Mouse (Mus musculus) heart, embryonic 10.5 days (tissue): ENCODE measurements around the gene Fgf14. TPM values are rescaled to one million over a fixed set of nuclear protein-coding genes. Genes with fewer than 3 reads are reported as not detected.
"Not testable (repeated sequence)": the region's sequence is repeated elsewhere in the genome, so short reads cannot be mapped to it uniquely, and the experiment has no call there.

Experiments used
- DNase-seq: peaks from one replicate; pipeline ENCODE4 v3.0.0-alpha.2; 2017; ENCODE audit warnings: low spot score
- H3K27ac ChIP-seq: fragments of 300-500 bp; sonication (generic); 2 replicates; pipeline ENCODE4 v1.5.1; 2016; ENCODE audit warnings: mild to moderate bottlenecking
- H3K27me3 ChIP-seq: fragments of 300-500 bp; sonication (generic); 2 replicates; pipeline ENCODE4 v1.6.1; 2016; ENCODE audit warnings: mild to moderate bottlenecking; ENCODE audit not compliant: poor library complexity, insufficient read depth, severe bottlenecking
- H3K36me3 ChIP-seq: fragments of 300-500 bp; sonication (generic); 2 replicates; pipeline ENCODE4 v1.6.1; 2016; ENCODE audit warnings: mild to moderate bottlenecking, moderate library complexity
- H3K4me1 ChIP-seq: fragments of 300-500 bp; sonication (generic); 2 replicates; pipeline ENCODE4 v1.6.1; 2016; ENCODE audit warnings: mild to moderate bottlenecking
- H3K4me3 ChIP-seq: fragments of 300-500 bp; sonication (generic); 2 replicates; pipeline ENCODE4 v1.5.1; 2016; ENCODE audit warnings: mild to moderate bottlenecking, moderate library complexity
- H3K9me3 ChIP-seq: fragments of 300-500 bp; sonication (generic); 2 replicates; pipeline ENCODE4 v1.6.1; 2016; ENCODE audit warnings: mild to moderate bottlenecking, moderate library complexity
- WGBS: fragments of 180-500 bp; shearing (Covaris S2); methylation state at CpG from one replicate; pipeline ENCODE4 v1.1.7; 2016; 5-methylcytosine and 5-hydroxymethylcytosine counted together
- polyA plus RNA-seq: library from polyadenylated mRNA; unstranded; fragments of >200 nt; fragmentation: Nextera tagmentation; extraction: Ambion mirVana; gene quantifications from 2 replicates; pipeline ENCODE4 v1.2.1, GENCODE M21; 2016

Fgf14 gene
- polyA plus RNA-seq, 1 experiment from 2014 or later = 0.44 TPM

DNA sequence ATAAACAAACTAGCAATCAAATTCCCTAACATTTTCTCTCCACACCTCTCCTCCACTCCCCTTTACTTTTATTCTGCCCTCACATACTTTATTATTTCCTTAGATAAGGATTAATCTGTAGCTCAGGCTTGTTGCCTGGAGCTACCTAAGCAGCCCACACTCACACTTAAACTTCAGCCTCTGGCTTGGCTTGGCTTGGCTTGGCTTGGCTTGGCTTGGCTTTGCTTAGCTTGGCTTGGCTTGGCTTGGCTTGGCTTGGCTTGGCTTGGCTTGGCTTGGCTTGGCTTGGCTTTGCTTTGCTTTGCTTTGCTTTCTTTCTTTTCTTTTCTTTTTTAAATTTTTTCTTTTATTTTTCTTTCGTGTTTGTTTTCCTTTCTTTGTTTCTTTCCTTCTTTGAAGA lies 636.3 kb downstream of the Fgf14 start:
- Histone ChIP-seq H3K4me3 (no peak overlapping the region), H3K27ac (no peak overlapping the region), H3K36me3 (no peaks in the 10 kb centered on the region), H3K9me3 (no peaks in the 10 kb centered on the region), H3K27me3 (no peaks in the 10 kb centered on the region), H3K4me1 (no peaks in the 10 kb centered on the region)
- no peak for DNase-seq
- 75% methylated on average over 1 of the region's 1 CpGs for WGBS

- DNase-seq = no peak
- H3K9me3 ChIP-seq = no peaks in the 10 kb centered on the region
- H3K27ac ChIP-seq = no peak overlapping the region
- H3K4me1 ChIP-seq = no peaks in the 10 kb centered on the region
- H3K4me3 ChIP-seq = no peak overlapping the region
- 73% methylated on average over 4 of the region's 4 CpGs for WGBS
- H3K36me3 ChIP-seq = no peaks in the 10 kb centered on the region
- no peaks in the 10 kb centered on the region for H3K27me3 ChIP-seq
Measured at GRCm38 (mm10) chr14:124037434-124037833, 639.5 kb downstream of the Fgf14 start.

DNA sequence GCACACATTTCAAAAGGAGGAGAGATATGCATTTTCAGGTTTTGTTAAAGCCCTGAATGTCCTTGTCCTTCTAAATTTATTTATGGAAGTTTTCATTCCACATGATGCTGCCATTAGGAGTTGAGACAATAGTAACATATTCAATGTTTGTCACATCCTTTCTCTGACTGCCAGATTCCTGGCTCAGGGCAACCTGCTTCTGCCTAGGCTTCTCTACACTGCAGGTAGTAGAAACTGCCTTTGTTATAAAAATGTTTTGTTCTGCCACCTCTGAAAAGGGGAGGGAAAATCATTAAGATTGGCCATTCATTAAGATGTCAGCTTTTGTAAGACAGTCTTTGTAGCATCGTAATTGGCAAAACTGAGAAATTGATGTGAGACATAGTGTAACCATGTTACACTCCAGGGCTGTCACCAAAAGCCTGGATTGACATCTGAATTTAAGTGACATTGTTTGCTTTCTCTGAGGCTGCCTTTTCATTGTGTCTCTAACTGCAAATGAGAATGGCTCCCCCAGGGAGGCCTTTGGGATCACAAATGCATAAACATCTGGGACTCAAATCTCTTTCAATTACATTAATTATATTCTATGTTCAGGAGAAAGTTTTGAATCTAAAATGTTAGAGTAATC lies 640.2 kb downstream of the Fgf14 start:
- DNase-seq = no peak
- no peaks in the 10 kb centered on the region for H3K36me3 ChIP-seq
- H3K4me3 ChIP-seq = no peak overlapping the region
- no peaks in the 10 kb centered on the region for H3K27me3 ChIP-seq
- H3K27ac ChIP-seq = no peak overlapping the region
- no peaks in the 10 kb centered on the region for H3K9me3 ChIP-seq
- no peaks in the 10 kb centered on the region for H3K4me1 ChIP-seq
- WGBS = 64% methylated on average over 1 of the region's 1 CpGs

DNA sequence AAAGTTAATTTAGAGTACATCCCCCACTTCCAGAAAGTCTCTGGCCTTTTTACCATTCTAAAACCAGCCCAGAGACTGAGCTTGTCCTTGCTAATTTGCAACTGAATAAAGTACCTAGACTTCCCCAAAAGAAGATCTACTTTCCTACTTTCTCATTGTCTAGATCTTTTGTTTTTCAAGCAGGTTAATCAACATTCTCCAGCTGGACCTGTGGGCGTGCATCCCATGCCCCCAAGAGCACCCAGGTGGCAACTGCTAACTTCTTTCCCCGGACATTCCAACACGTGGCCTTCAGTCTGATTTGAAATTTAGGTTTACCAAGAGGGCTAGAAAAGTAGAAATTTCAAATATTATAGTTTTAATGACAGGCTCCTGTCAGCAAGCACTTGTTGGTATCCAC lies 643.6 kb downstream of the Fgf14 start:
- not testable (repeated sequence) for H3K36me3 ChIP-seq, H3K4me1 ChIP-seq, H3K27ac ChIP-seq, H3K27me3 ChIP-seq, DNase-seq, H3K9me3 ChIP-seq, H3K4me3 ChIP-seq
- WGBS = 60% methylated on average over 3 of the region's 3 CpGs

DNA sequence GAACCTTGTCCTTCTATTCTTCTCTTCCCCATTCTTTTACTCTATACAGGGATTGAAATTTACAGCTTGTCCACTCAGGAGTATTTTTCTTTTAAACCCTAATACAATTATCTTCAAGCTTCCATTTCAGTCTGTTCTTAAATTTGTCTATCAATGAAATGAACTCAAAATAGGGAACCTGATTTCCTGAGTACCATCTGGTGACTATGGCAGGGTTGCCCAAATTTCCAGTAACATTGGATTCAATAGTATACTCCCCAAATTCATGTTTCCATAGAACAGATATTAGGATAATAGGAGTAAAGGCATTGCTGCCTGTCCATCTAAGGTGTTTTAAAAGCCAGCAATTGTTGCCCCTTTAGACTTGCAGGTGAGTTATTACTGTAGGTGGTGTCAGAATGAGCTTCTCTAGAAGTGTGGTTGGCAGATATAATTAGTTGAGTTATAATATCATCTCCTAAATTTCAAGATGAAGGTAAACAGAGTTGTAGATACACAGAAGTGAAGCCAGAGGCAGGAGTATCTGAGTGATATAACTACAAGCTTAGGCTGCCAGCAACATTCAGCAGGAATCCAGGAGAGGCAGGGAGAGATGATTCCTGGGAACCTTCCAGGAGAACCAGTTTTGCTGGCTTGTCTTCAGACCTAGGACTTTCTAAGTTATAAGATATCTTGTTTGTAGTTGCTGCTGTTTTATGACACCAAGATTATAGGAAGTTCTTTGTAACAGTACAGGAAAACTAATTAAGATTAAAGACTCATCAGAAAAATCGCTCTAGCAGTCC lies 648.8 kb downstream of the Fgf14 start:
- Histone ChIP-seq H3K4me1 (no peaks in the 10 kb centered on the region), H3K27me3 (no peaks in the 10 kb centered on the region), H3K36me3 (no peaks in the 10 kb centered on the region), H3K9me3 (no peaks in the 10 kb centered on the region), H3K4me3 (no peak overlapping the region), H3K27ac (no peak overlapping the region)
- no peak for DNase-seq
- WGBS = 68% methylated on average over 1 of the region's 1 CpGs

DNA sequence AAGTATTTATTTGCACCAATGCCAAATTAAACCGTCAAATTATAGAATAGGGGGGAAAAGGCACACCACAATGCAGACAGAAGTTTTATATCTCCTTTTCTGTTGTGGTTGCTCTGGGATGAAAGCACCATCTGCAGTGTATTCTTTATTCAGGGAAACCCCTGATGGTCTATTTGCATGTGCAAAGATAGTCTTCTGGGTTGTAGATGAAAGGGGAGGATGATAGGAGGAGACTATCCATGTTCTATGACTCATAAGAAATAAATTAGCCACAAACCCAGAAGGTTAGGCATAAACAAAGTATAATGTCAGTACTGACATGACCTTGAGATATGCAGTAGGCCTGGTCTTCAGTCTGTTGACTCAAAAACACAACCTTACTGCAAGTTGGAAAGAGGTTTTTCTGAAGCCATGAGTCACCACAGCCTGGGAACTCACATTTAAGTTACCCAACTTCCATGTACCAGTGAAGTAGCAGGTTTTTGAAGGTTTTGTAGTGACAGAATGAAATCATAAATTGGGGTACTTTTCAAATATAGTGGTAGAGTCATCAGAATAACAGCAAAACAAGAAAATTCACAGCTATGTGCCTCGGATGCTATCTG lies 686.2 kb downstream of the Fgf14 start:
- 73% methylated on average over 2 of the region's 2 CpGs for WGBS
- H3K4me3 ChIP-seq = no peak overlapping the region
- DNase-seq = no peak
- H3K27me3 ChIP-seq = no peaks in the 10 kb centered on the region
- no peaks in the 10 kb centered on the region for H3K36me3 ChIP-seq
- no peaks in the 10 kb centered on the region for H3K4me1 ChIP-seq
- no peaks in the 10 kb centered on the region for H3K9me3 ChIP-seq
- no peak overlapping the region for H3K27ac ChIP-seq

DNA sequence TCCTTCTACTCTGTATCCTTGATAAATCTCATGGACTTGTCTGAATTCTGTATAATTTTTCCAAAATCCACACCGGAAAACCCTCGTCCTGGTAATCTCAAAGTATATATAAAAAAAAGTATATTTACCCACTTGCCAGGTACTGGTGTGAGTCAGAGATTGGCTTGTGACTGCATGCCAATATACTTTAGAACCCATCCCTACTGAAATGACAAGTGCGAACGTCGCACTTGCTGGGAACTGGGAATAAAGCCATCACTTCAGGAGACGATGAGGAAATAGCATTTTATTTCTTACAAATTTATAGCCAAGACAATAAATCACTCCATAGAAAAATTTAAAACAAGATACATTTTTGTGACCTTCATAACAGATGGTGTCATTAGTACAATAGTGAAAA lies 708.9 kb downstream of the Fgf14 start:
- no peak overlapping the region for H3K4me3 ChIP-seq
- no peaks in the 10 kb centered on the region for H3K4me1 ChIP-seq
- no peak for DNase-seq
- H3K27ac ChIP-seq = no peak overlapping the region
- H3K9me3 ChIP-seq = no peaks in the 10 kb centered on the region
- H3K36me3 ChIP-seq = no peaks in the 10 kb centered on the region
- WGBS = 89% methylated on average over 6 of the region's 6 CpGs
- no peaks in the 10 kb centered on the region for H3K27me3 ChIP-seq

DNA sequence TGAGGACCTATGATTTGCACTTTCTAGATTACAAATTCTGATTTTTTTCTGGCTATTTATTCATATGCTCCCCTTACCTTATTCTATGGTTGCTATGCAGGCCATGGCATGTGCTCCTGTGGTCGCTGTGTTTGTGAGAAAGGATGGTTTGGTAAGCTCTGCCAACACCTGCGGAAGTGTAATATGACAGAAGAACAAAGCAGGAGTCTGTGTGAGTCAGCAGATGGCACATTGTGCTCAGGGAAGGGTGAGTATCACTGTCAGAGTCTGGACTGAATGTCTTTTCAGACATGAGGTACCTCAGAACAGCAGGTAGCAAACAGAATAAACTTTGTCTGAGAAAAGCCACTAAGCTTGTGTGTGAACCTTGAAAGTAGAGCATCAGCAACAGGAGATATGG lies 710.4 kb downstream of the Fgf14 start:
- no peak for DNase-seq
- Histone ChIP-seq H3K4me1 (no peaks in the 10 kb centered on the region), H3K9me3 (no peaks in the 10 kb centered on the region), H3K4me3 (no peak overlapping the region), H3K27ac (no peak overlapping the region), H3K36me3 (no peaks in the 10 kb centered on the region), H3K27me3 (no peaks in the 10 kb centered on the region)
- WGBS = 64% methylated on average over 2 of the region's 2 CpGs
